Mouse (Mus musculus) CD8-positive naive resting alpha-beta T cell, adult 57 days (primary cell): ENCODE measurements around the gene Dyrk4. TPM values are rescaled to one million over a fixed set of nuclear protein-coding genes. Genes with fewer than 3 reads are reported as not detected.

ENCODE experiments used
- total RNA-seq: library from RNA; stranded (reverse); gene quantifications from one replicate; pipeline ENCODE4 v1.2.4, GENCODE M21; 2023

The Dyrk4 gene
- total RNA-seq: 2.0 TPM

GRCm38 (mm10) chr6:126921111-126921881 is at the start of gene Dyrk4:
TSS of gene Dyrk4 (minus strand) at chr6:126921839.

DNA sequence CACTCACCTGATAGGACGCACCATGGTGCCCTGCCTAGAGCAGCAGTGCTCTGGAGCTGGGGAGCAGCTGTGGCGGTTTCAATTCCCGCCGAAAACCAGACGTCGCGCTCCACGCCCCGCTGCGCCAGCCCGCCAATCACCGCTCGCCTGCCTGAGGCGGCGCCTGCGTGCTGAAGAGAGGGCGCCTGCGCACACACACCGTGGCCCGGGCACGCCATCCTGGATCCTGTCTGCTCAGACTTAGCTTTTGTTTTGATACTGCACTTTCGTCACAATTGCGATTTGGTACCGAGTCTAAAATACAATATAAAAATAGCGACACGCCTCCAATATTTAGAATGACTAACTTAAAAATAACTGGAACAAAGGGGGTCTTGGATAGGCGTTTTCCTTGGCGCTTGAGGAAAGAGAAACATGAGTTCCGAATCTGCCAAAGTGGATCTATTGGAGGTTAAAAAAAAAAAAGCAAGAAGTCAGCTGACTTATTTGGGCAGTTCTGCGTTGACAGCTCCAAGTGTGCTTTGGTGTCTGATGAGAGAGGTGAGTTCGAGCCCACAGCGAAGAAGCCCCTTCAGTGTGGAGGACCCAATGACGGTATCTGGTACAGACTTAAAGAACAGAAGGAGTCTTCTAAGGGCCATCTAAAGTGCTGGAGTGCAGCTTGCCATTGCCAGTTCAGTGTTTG is 18.0 kb upstream of the Dyrk4 start, which contains the start of the genes Rad51ap1 and D6Wsu163e:
Gene Rad51ap1 (minus strand): TSS at position 101 of the 685 bp plus-strand sequence.
Gene D6Wsu163e (plus strand): TSS at position 476 of the 685 bp plus-strand sequence.

GRCm38 (mm10) chr6:126852881-126853280 is 68.8 kb downstream of the Dyrk4 start, which contains the start of gene Akap3:
TSS of gene Akap3 (plus strand) at chr6:126853098.

DNA sequence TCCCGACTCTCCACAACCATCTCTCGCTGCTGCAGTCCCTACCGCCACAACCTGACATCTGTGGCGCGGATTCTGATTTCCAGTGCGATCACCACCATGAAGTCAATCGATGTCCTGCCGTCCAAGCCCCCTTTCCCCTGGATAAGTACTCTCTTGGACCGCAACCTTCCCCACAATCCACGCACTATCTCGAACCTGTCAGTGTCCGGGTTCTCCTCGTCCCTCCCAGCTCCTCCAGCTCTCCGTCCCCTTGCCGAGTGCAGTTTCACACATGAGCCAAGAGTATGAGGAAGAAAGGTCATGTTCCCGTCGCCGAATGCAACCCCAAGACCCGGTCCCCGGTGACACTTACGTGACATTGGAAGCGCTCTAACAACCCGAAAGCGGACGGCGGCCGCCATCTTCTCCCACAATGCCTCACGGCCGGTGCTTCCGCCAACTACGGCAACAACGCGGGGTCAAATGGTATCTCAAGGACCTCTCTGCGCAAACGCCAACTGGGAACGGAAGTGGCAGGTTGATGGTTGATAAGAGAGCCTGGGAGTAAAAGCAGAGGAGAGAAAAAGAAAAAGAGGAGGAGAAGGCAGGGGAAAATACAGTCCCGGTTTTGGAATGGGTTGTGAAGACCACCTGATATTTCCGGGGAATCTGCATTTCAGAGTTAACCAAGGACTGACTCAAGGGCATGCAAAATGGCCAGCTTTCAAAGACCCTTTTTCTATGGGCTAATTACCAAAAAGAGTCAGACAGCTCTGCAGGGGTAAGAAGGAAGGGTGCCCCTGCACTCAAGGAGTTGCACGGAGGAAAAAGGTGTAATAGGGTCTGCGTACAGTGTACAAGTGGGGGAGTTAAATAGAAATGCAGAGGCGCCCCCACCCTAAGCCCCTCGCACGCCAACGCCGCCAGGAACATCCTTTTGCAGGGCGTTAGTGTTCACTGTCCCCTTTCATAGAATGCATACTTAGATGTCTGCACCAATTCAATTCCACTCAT is 72.6 kb downstream of the Dyrk4 start, which contains the start of gene Ndufa9:
Gene Ndufa9 (minus strand): TSS at position 425 of the 993 bp plus-strand sequence.

Other genes with a start within 250 kb of the Dyrk4 start
- gene Kcna6, start 181.2 kb downstream of the Dyrk4 start, total RNA-seq: not detected
- gene Ndufa9, start 72.7 kb downstream of the Dyrk4 start, total RNA-seq: 70.6 TPM
- not detected for gene Akap3, start 68.7 kb downstream of the Dyrk4 start, total RNA-seq
- gene Rad51ap1, start 17.7 kb upstream of the Dyrk4 start, total RNA-seq: 2.9 TPM
- gene D6Wsu163e, start 18.1 kb upstream of the Dyrk4 start, total RNA-seq: 23.3 TPM
- not detected for gene Fgf6, start 93.7 kb upstream of the Dyrk4 start, total RNA-seq
- not detected for gene Fgf23, start 151.1 kb upstream of the Dyrk4 start, total RNA-seq
- gene Tigar, start 187.7 kb upstream of the Dyrk4 start, total RNA-seq: 6.4 TPM
- gene Ccnd2, start 230.4 kb upstream of the Dyrk4 start, total RNA-seq: 332 TPM